Mouse (Mus musculus): ENCODE measurements at regions not wholly inside any gene's neighbourhood (a gene's known extent, or its start where the extent isn't known, plus 50 kb on each side); places are given as distances from the start of the nearest gene placed in this dataset.
A peak's percentile ranks its signal among the peaks of the same experiment; 100 is the strongest.

- DNase-seq (ENCODE audit: low spot score in 2 of 2), result no peak
Observed at GRCm38 (mm10) chr12:98043436-98043835, 215.8 kb downstream of the Galc start.

GRCm38 (mm10) chr12:98039677-98040076 is 219.6 kb downstream of the Galc start:
- DNase-seq (ENCODE audit: low spot score in 2 of 2), result no peak

DNA sequence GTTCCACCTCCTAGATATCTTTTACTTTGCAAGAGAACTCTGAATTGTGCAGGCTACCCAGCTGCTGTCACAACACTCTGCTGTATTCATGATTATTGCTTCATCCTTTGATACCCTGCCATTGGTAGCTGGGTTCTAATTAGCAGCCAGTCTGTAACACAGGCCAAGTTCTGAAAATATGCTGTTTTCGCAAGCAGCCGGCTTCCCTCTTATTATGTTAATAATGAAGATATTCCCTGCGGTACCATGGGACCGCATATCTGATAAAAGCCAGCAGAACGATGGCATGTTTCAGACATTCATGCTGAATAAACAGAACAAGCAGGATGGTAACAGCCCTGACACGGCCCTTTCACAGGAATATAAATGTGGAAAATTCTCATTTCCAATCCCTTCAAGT is 235.6 kb downstream of the Galc start:
- no peak for DNase-seq (ENCODE audit: low spot score in 2 of 2)

DNA sequence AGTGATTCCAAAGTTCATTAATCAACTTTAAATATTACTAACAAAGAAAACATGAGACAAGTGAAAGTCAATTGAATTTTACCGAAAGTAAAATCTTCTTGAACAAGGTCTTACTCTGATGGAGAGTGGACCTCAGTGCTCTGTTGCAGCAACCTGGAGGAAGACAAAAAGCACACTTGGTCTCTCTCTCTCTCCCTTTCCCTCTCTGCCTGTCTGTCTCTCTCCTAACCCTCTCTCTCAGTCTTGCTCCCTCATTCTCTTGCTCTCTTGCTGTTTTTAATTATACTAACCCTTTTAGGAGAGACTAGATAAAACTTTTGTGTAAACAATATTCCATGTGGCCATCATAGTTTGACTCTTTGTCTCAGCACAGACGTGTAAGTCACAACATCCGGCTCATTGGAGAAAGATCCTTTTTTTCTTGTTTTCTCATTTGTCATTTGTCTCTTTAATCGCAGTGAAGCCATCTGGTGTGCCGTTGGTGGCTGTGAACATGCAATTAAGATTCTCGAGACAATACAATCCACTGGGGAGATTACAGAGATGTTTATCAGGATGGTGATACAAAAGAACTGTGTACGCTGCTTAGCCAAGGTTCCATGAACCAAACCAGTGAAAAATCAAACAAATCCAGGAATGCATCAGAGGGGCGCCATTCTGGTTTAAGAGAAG is 244.5 kb downstream of the Galc start:
- DNase-seq (ENCODE audit: low spot score in 2 of 2), result no peak

GRCm38 (mm10) chr12:98009175-98009574 is 250.1 kb downstream of the Galc start:
- no peak for DNase-seq (ENCODE audit: low spot score in 2 of 2)

DNA sequence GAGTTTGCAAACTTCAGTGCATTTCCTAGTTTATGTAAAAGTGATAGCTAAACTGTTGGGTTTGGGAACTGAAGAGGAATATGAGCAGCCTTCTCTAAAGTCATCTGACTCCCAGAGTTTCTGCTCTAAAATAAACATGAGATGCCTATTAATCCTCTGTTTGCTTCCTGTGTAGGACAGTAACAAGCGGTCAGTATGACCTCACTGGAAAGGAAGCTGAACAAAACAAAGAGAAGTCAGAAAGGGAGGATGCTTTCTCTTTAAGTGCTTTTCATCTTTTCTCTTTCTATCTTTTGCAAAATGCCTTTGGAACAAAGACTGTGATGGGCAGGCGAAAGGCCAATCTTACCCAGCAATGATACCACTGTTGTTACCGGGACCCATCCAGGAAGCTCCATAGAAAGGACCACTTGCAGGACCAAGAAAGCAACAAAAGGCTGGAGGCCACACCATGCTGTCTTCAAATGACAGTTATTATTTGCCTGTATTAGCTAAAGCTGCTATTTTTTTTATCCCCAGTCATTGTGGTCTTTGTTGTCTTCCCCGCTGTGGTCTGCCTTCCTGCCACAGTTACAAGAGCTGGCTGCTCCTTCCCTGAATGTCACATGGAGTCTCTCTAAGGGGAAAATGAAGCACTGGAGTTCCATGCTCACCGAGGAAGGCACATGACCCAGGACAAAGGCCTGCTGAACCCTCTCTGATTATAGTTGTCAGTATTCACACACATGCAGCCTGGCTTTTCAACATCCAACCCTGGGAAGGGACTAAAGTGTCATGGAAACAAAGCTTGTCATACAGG is 253.4 kb downstream of the Galc start:
- no peak for DNase-seq (ENCODE audit: low spot score in 2 of 2)

DNA sequence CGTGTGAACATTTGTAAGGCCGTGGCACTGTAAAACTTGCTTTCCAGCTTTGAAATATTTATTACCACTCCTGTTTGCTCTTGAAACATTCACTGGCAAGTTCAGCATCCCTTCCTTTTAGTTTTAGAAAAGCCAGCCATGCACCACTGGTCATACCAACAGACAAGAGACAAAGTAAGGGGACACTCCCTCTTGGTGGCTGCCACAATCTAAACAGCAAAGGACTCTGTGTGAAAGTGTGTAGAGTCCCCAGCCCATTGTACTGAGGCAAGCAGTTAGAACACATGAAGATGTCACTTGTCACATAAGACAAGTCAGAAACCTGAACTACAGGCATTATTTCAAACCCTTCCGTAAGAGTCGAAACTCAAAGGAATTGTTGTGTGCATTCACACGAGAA is 257.0 kb downstream of the Galc start:
- no peak for DNase-seq (ENCODE audit: low spot score in 2 of 2)

DNA sequence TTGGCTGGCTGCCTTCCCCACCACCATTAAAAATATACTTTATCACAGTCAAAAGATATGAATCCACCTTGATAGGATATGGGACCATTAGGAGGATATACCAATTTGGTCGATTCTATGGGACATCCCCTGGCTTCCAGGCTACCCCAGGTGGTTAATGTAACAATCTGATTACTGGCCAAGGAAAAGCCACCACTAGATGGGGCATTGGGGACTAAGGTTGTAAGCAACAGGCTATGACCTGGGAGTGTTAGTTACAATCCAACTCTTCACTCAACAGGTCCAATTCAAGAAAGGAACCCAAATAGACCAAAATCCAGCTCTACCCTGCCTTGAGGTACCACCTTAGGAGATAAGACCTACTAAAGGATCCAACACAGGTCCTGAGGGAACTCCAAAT is 264.4 kb downstream of the Galc start:
- no peak for DNase-seq (ENCODE audit: low spot score in 2 of 2)

- no peak for DNase-seq (ENCODE audit: low spot score in 2 of 2)
Observed at GRCm38 (mm10) chr12:97993937-97994336, 265.3 kb downstream of the Galc start.

DNA sequence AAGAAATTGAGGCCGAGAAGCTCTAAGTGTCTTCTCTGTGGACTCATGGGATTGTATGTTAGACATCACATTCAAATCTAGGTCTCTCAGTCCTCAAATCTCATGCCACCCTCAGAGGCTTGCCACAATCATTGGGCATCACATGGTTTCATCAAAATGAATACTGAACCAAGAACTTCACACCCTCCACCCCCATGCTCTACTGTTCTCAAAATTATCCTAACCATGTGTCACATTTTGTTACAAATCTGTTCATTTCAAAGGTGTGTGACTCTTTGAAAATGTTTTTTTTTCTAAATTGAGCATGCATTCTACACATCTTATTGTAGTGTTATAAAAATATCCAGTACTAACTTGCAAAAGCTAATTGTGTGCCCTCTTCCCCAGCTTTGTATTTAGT is 275.9 kb downstream of the Galc start:
- DNase-seq (ENCODE audit: low spot score in 2 of 2), result peak in 1 of 2 experiments; percentile 6

DNA sequence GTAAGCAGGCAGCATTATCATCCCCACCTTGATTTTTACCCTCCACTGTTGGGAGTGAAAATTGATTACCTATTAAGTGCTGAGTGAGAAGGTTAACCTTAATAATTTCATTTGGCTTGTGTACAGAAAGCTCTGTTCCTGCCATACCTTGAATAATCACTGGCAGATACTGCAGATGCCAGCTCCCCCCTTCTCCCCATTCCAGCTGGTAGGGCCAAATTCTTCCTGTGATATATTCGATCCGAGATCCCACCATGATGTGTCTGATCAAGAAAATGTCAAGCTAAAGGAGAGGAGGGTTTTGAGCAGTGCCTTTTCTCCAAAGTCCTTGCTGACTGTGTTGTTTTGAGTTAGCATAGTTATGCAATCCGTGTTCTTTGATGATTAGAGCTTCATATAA is 280.6 kb downstream of the Galc start:
- DNase-seq (ENCODE audit: low spot score in 2 of 2), result no peak

GRCm38 (mm10) chr12:97978178-97978651 is 281.0 kb downstream of the Galc start:
- no peak for DNase-seq (ENCODE audit: low spot score in 2 of 2)

DNA sequence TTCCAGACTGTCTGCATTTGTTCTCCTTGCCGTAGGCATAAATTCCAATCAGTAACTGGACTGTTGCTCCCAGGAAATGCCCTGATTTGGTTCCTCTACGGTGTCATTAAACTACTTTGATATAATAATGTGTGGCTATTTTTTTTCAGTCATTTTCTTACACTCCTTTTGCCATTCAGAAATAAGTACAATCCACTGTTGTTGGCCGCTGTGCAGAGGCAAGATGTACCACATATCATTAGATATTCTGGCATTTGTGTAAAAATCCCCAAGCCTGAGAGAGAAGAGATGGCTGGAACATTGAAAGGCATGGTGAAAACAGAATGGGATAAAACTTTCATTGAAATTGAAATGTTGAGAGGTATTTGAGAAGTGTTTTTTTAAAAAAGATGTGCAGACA is 281.6 kb downstream of the Galc start:
- DNase-seq (ENCODE audit: low spot score in 2 of 2), result no peak

DNA sequence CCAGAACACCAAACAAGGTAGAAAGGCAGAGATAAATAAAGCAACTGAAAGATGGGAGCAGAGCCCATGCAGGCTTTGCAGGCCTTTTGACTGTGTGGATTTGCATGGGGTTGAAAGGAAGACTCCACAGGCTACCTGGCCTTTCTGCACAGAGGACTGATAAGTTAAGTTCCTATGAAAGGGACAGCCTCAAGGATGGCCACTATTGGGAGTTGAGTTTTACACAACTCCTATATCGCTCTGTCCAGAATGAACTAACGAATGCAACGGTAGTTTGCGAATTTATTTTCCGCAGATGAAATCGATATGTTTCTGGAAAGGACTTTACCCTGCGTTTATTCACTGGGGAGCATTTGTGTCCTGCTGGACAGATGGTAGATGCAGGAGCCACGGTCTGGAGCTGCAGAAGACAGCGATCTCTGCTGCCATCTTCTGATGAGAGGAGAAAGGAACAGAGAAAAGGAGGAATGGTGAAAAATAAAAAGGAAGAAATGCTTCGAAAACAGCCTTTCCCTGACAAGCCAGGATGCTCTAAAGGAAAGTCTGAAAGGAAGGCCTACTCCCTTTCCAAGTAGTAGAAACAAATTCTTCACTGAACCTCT is 285.2 kb downstream of the Galc start:
- DNase-seq (ENCODE audit: low spot score in 2 of 2), result peak in 1 of 2 experiments; percentile 14

DNA sequence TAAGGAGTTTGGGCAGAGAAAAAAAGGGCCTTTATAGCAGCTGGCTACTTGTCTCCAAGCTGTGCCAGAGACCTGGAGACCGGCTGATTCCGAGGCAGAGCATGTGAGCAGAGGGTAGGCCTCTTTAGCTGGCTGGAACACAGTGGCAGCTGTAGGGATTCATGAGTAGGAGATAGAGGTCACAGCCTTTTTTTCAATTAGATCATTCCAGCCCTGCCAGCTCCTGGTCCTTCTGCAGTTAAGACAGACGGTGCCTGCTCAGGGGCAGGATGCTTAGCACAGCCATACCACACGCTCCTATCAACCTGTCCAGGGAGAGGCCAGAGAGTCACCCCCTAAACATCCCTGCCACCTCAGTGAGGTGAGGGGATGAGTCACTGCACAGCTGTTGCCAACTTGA is 302.1 kb downstream of the Galc start:
- DNase-seq (ENCODE audit: low spot score in 2 of 2), result no peak

DNA sequence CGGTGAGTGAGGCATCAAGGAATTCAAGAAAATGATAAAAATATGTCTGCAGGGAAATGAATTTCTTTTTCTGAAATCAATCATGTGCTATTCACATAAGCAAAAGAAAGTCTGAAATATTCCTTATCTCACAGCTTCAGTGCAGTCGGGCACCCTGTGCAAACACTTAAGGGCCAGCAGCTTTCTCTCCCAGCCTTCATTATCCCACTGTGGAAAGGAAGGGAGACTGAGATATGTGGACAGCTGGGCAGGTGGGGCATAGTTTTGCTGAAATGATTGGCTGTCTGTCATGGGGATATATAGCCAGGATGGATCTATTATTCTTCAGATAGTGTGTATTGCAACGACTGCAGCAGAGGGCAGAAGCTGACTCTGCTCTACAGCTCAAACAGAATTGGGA is 305.9 kb downstream of the Galc start:
- DNase-seq (ENCODE audit: low spot score in 2 of 2), result no peak

DNA sequence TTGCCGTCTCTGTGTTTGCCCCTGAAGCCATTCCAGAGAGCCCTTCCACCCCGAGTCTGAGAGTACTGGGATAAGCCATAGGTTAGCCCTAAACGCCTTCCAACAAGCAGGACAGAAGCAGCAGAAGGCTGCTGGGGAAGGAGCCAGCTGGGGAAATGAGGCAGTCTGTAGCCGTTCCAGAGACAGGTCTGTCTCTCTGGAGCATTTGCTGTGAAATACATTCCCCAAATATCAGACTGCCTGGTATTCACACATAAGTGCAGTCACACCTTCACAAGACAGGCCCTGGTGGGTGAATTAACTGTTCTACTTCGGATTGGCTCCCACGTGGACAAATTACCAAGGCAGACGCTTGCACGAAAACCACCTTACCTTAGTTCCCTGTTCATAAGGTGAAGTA is 307.1 kb downstream of the Galc start:
- DNase-seq (ENCODE audit: low spot score in 2 of 2), result no peak

GRCm38 (mm10) chr12:97950072-97950471 is 309.2 kb downstream of the Galc start:
- no peak for DNase-seq (ENCODE audit: low spot score in 2 of 2)

GRCm38 (mm10) chr12:97947421-97947820 is 311.8 kb downstream of the Galc start:
- DNase-seq (ENCODE audit: low spot score in 2 of 2), result no peak

DNA sequence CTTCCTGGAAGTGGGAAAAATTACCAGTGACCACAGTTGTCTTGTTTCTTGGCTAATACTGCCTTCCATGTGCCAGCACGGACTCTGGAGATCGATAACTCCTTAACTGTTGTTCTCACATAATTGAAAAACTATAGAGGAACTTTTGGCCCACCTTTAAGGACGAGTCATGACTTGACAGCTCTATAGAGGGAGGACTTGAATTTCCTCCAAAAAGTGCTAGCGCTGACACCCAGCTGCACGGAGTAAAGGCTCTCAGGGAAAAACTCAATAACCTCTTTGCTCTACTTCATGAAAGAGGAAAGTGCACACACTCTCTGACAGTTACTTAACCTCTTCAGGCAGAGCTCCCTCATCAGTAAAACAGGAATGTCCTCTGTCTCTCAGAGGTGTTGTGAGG is 320.9 kb downstream of the Galc start:
- DNase-seq (ENCODE audit: low spot score in 2 of 2), result no peak

DNA sequence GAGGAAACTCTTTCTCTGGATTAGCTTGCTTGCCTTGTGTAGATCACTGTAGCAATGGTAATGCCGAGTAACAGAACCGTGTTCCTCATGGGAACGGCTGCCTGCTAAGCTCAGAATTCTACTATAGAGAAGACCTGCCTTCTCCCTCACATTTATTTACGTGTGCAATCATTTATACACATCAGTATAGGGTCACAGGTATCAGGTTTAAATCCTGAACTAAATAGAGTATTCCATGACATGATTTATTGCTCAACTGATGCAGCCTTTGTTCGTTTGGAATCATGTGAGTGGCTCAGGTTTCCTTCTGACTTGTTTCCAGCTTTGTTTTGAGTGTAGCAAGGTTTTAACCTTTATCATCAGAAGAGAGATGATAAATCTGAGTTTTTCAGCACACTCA is 329.4 kb downstream of the Galc start:
- DNase-seq (ENCODE audit: low spot score in 2 of 2), result no peak

DNA sequence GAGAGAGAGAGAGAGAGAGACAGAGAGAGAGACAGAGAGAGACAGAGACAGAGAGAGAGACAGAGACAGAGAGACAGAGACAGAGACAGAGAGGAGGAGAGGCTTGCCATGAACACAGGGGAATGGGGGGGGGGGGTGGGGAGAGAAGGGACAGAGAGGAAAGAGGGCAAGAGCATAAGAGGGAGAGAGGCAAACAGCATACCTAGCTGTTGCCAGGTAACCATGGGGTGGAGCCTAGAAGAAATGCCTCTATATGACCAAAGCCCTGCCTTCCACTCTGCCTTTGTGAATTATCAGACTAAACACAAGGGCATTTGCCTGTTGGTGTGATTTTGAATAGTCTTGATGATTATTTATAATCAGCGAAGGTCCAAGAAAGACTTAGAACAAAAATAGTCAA is 332.2 kb downstream of the Galc start:
- DNase-seq (ENCODE audit: low spot score in 2 of 2), result no peak

Data from frontal cortex, postnatal 10 days (tissue).